Mouse (Mus musculus): ENCODE data around the gene Rfc5.
"Not testable (repeated sequence)": the region's sequence is repeated elsewhere in the genome, so short reads cannot be mapped to it uniquely, and the experiment has no call there.

Gene Rfc5

DNA sequence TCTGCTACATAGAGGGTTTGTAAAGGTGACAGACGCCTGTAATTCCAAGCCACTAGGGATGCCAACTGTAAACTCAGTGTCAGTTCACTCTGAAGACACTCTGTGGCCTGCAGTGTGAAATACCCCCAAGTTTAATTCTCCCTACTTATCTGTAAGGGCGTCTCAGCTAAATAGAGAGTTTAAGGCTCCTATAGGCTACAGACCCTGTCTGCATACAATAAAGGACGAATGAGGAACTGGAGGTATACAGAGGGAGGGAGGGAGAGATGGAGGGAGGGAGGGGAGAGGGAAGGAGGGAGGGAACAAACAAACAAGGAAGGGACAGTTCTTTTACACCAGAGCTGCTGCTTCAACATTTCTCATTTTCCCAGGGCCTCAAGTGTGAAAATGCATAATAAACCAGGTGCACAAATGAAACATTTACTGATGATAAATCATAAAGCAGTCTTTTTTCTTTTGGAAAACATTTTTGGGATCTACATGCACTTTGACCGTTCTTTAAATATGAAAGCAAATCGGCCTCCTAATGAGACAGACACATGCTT, 43.3 kb downstream of the Rfc5 start:
- no peak for DNase-seq

DNA sequence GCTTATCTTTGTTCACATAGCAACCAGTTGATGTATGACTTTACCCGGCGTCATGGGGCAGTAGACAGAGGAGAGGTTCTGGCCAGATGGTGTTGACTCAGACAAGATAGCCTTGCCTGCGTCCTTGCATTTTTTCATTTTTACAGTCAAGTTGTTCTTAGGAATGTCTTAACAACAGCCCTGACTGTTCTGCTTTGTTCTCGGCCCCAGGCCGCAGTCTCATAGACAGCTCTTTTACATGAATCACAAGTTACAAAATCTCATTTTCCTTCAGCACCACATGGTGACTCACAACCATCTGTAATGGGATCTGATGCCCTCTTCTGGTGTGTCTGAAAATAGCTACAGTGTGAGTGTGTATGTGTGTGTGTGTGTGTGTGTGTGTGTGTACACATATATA, 44.4 kb downstream of the Rfc5 start:
- DNase-seq: not testable (repeated sequence)

DNA sequence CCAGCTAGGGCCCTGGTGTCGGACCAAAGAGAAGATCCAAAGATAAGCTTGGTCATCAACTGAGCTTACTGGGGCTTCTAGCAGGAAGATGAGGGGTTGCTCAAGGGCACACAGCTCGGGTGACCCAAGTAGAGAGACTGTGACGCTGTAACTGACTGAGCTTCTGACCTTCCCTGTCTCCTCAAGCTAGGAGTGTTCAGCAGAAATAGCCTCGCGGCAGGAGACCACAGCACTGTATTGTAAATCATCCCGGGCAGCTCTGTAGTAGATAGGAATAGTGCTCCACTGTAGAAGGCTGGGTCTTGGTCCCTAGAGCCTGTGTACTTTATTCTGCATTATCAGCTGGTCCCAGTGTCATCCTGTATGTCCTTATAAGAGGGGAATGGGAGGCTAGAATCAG, 47.0 kb downstream of the Rfc5 start:
- no peak for DNase-seq

DNA sequence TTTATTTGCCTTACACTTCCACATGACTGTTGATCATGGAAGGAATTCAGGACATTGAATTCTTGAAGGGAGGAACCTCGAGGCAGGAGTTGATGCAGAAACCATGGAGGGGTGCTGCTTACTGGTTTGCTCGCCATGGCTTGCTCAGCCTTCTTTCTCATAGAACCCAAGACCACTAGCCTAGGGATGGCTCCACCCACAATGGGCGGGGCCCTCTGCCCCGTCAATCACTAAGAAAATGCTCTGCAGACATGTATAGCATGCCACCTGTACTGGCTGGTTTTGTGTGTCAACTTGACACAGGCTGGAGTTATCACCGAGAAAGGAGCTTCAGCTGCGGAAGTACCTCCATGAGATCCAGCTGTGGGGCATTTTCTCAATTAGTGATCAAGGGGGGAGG, 48.8 kb downstream of the Rfc5 start:
- no peak for DNase-seq

DNA sequence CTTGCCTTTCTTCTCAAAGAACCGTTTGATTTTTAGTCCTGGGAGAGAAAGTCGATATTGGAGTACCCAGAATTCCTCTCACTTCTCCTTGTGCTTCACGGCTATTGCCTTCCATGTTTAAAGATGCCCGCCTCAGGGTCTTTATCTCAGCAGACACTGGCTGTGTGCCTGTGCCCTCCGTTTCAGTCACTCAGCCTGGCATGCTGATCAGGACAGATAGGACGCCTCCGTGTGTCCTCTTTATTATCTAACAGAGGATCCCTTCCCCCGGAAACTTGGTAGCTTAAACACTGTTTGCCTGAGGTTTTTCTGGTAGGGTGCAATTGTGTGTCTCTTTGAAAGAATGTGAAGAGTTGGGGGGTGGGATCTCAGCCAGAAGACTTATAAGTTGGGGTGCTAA, 50.3 kb downstream of the Rfc5 start:
- no peak for DNase-seq

GRCm38 (mm10) chr5:117337999-117338398, 50.8 kb downstream of the Rfc5 start:
- DNase-seq: no peak

DNA sequence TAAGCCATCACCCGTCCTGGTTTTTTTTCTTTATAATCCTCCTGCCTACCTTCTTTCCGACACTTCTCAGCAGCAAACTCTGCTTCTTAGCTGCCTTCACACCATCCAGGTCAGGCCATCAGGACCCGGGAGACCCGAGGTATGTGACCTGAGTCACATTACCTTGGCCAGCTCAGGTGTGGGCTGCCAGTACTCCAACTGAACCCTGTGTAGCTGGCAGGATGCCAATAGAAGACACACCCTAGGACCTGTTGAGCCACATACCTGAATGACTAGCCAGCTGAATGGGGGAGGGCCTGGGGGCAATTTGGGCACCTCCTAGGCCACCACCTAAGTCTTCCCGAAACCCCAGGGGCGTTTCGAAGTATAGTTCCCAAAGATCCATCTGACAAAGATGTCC, 58.4 kb downstream of the Rfc5 start:
- no peak for DNase-seq

Measured in B cell, adult 2 months (primary cell).